Mouse (Mus musculus): ENCODE results near the gene Gm853. TPM values are rescaled to one million over a fixed set of nuclear protein-coding genes. Genes with fewer than 3 reads are reported as not detected.

Gene Gm853
- polyA plus RNA-seq (2015; fragmentation: Nextera tagmentation; extraction: Ambion mirVana), result 1.2 and 2.6 TPM in 2 replicates

- H3K4me3 ChIP-seq (ENCODE audit: low read length), result no peak within 1 kb of the TSS
- H3K36me3 ChIP-seq (ENCODE audit: insufficient read depth, low read length), result no peaks in the 10 kb centered on the region
- ATAC-seq (ENCODE audit: low FRiP score, low TSS enrichment), result no peak
- 65% methylated on average over 4 of the region's 4 CpGs for whole genome bisulfite sequencing
- no peak within 1 kb of the TSS for H3K9ac ChIP-seq (replicated peaks; ENCODE audit: low read length)
- no peak within 1 kb of the TSS for H3K27ac ChIP-seq (ENCODE audit: low read length)
- no peaks in the 10 kb centered on the region for H3K4me1 ChIP-seq (ENCODE audit: insufficient read depth, low read length)
- H3K9me3 ChIP-seq (ENCODE audit: low read length), result no peaks in the 10 kb centered on the region
- H3K27me3 ChIP-seq (ENCODE audit: insufficient read depth, low read length), result no peaks in the 10 kb centered on the region
- no peak within 1 kb of the TSS for H3K4me2 ChIP-seq (replicated peaks; ENCODE audit: low read depth, low read length)
These were observed at the start of gene Gm853 for GRCm38 (mm10) chr4:130222179-130222578. Gene Gm853 (minus strand): TSS chr4:130222401.

- Histone ChIP-seq H3K9ac (replicated peaks; ENCODE audit: low read length) (no peak overlapping the region), H3K27me3 (ENCODE audit: insufficient read depth, low read length) (peaks cover 26% of the 10 kb centered on the region), H3K4me2 (replicated peaks; ENCODE audit: low read depth, low read length) (no peak overlapping the region), H3K4me3 (ENCODE audit: low read length) (no peak overlapping the region), H3K27ac (ENCODE audit: low read length) (no peak overlapping the region), H3K36me3 (ENCODE audit: insufficient read depth, low read length) (no peaks in the 10 kb centered on the region), H3K9me3 (ENCODE audit: low read length) (no peaks in the 10 kb centered on the region), H3K4me1 (ENCODE audit: insufficient read depth, low read length) (peaks cover 20% of the 10 kb centered on the region; the same call in 1 of the 2 replicates)
- WGBS, result 88% methylated on average over 6 of the region's 6 CpGs
- no peak for ATAC-seq (ENCODE audit: low FRiP score, low TSS enrichment)
These were observed 48.6 kb upstream of the Gm853 start for GRCm38 (mm10) chr4:130270611-130271347.

- H3K9me3 ChIP-seq (ENCODE audit: low read length), result no peaks in the 10 kb centered on the region
- H3K4me1 ChIP-seq (ENCODE audit: insufficient read depth, low read length), result peaks cover 22% of the 10 kb centered on the region; the same call in 1 of the 2 replicates
- no peak overlapping the region for H3K4me3 ChIP-seq (ENCODE audit: low read length)
- no peak overlapping the region for H3K4me2 ChIP-seq (replicated peaks; ENCODE audit: low read depth, low read length)
- no peak overlapping the region for H3K27ac ChIP-seq (ENCODE audit: low read length)
- WGBS, result 78% methylated on average over 8 of the region's 8 CpGs
- H3K27me3 ChIP-seq (ENCODE audit: insufficient read depth, low read length), result peaks cover 19% of the 10 kb centered on the region; the same call in 1 of the 2 replicates
- no peak overlapping the region for H3K9ac ChIP-seq (replicated peaks; ENCODE audit: low read length)
- no peak for ATAC-seq (ENCODE audit: low FRiP score, low TSS enrichment)
- H3K36me3 ChIP-seq (ENCODE audit: insufficient read depth, low read length), result no peaks in the 10 kb centered on the region
These were observed 47.9 kb upstream of the Gm853 start for GRCm38 (mm10) chr4:130270089-130270488.

- H3K4me2 ChIP-seq (replicated peaks; ENCODE audit: low read depth, low read length), result no peak overlapping the region
- peaks cover 22% of the 10 kb centered on the region for H3K4me1 ChIP-seq (ENCODE audit: insufficient read depth, low read length)
- no peaks in the 10 kb centered on the region for H3K9me3 ChIP-seq (ENCODE audit: low read length)
- 84% methylated on average over 10 of the region's 10 CpGs for WGBS
- no peak for ATAC-seq (ENCODE audit: low FRiP score, low TSS enrichment)
- H3K27me3 ChIP-seq (ENCODE audit: insufficient read depth, low read length), result peaks cover 9% of the 10 kb centered on the region; the same call in 1 of the 2 replicates
- no peaks in the 10 kb centered on the region for H3K36me3 ChIP-seq (ENCODE audit: insufficient read depth, low read length)
- H3K4me3 ChIP-seq (ENCODE audit: low read length), result no peak overlapping the region
- H3K9ac ChIP-seq (replicated peaks; ENCODE audit: low read length), result no peak overlapping the region
- H3K27ac ChIP-seq (ENCODE audit: low read length), result no peak overlapping the region
These were observed 46.5 kb upstream of the Gm853 start for GRCm38 (mm10) chr4:130268736-130269135.

- 0 out of 2 replicates have a peak, but pooled peaks cover 5% of the 10 kb centered on the region for H3K36me3 ChIP-seq (ENCODE audit: insufficient read depth, low read length)
- 0 out of 2 replicates have a peak, but pooled peaks cover 3% of the 10 kb centered on the region for H3K9me3 ChIP-seq (ENCODE audit: low read length)
- no peak overlapping the region for H3K4me3 ChIP-seq (ENCODE audit: low read length)
- WGBS, result 72% methylated on average over 7 of the region's 7 CpGs
- ATAC-seq (ENCODE audit: low FRiP score, low TSS enrichment), result no peak
- no peak overlapping the region for H3K9ac ChIP-seq (replicated peaks; ENCODE audit: low read length)
- no peak overlapping the region for H3K4me2 ChIP-seq (replicated peaks; ENCODE audit: low read depth, low read length)
- peaks cover 4% of the 10 kb centered on the region; the same call in 1 of the 2 replicates for H3K27me3 ChIP-seq (ENCODE audit: insufficient read depth, low read length)
- peaks cover 18% of the 10 kb centered on the region for H3K4me1 ChIP-seq (ENCODE audit: insufficient read depth, low read length)
- peak overlapping the region; percentile 13; the same call in 1 of the 2 replicates for H3K27ac ChIP-seq (ENCODE audit: low read length)
These were observed 44.9 kb upstream of the Gm853 start for GRCm38 (mm10) chr4:130267069-130267468.

- Histone ChIP-seq H3K9me3 (ENCODE audit: low read length) (0 out of 2 replicates have a peak, but pooled peaks cover 3% of the 10 kb centered on the region), H3K4me3 (ENCODE audit: low read length) (no peak overlapping the region), H3K27ac (ENCODE audit: low read length) (no peak overlapping the region), H3K9ac (replicated peaks; ENCODE audit: low read length) (no peak overlapping the region), H3K4me2 (replicated peaks; ENCODE audit: low read depth, low read length) (no peak overlapping the region), H3K36me3 (ENCODE audit: insufficient read depth, low read length) (0 out of 2 replicates have a peak, but pooled peaks cover 5% of the 10 kb centered on the region), H3K27me3 (ENCODE audit: insufficient read depth, low read length) (peaks cover under 1% of the 10 kb centered on the region; the same call in 1 of the 2 replicates), H3K4me1 (ENCODE audit: insufficient read depth, low read length) (peaks cover 18% of the 10 kb centered on the region)
- ATAC-seq (ENCODE audit: low FRiP score, low TSS enrichment), result no peak
- 39% methylated on average over 9 of the region's 9 CpGs for WGBS
These were observed 44.4 kb upstream of the Gm853 start for GRCm38 (mm10) chr4:130266601-130267000.

GRCm38 (mm10) chr4:130264698-130265349 lies 42.6 kb upstream of the Gm853 start:
- no peak overlapping the region for H3K4me3 ChIP-seq (ENCODE audit: low read length)
- H3K27me3 ChIP-seq (ENCODE audit: insufficient read depth, low read length), result no peaks in the 10 kb centered on the region
- H3K4me2 ChIP-seq (replicated peaks; ENCODE audit: low read depth, low read length), result peak overlapping the region; percentile 40
- 0 out of 2 replicates have a peak, but pooled peaks cover 3% of the 10 kb centered on the region for H3K9me3 ChIP-seq (ENCODE audit: low read length)
- peaks cover 18% of the 10 kb centered on the region for H3K4me1 ChIP-seq (ENCODE audit: insufficient read depth, low read length)
- no peak overlapping the region for H3K27ac ChIP-seq (ENCODE audit: low read length)
- H3K9ac ChIP-seq (replicated peaks; ENCODE audit: low read length), result peak overlapping the region; percentile 24; the same call in 1 of the 2 replicates
- peak; percentile 57 for ATAC-seq (ENCODE audit: low FRiP score, low TSS enrichment)
- 25% methylated on average over 24 of the region's 24 CpGs for WGBS
- 0 out of 2 replicates have a peak, but pooled peaks cover 5% of the 10 kb centered on the region for H3K36me3 ChIP-seq (ENCODE audit: insufficient read depth, low read length)

- Histone ChIP-seq H3K9ac (replicated peaks; ENCODE audit: low read length) (peak overlapping the region; percentile 24; the same call in 1 of the 2 replicates), H3K27me3 (ENCODE audit: insufficient read depth, low read length) (no peaks in the 10 kb centered on the region), H3K36me3 (ENCODE audit: insufficient read depth, low read length) (0 out of 2 replicates have a peak, but pooled peaks cover 5% of the 10 kb centered on the region), H3K4me1 (ENCODE audit: insufficient read depth, low read length) (peaks cover 18% of the 10 kb centered on the region), H3K4me2 (replicated peaks; ENCODE audit: low read depth, low read length) (peak overlapping the region; percentile 40), H3K27ac (ENCODE audit: low read length) (no peak overlapping the region), H3K4me3 (ENCODE audit: low read length) (no peak overlapping the region), H3K9me3 (ENCODE audit: low read length) (0 out of 2 replicates have a peak, but pooled peaks cover 3% of the 10 kb centered on the region)
- 11% methylated on average over 11 of the region's 11 CpGs for WGBS
- peak; percentile 55 for ATAC-seq (ENCODE audit: low FRiP score, low TSS enrichment)
These were observed 41.9 kb upstream of the Gm853 start for GRCm38 (mm10) chr4:130264131-130264530.

GRCm38 (mm10) chr4:130260406-130260805 lies 38.2 kb upstream of the Gm853 start:
- Histone ChIP-seq H3K9me3 (ENCODE audit: low read length) (0 out of 2 replicates have a peak, but pooled peaks cover 3% of the 10 kb centered on the region), H3K9ac (replicated peaks; ENCODE audit: low read length) (no peak overlapping the region), H3K27me3 (ENCODE audit: insufficient read depth, low read length) (no peaks in the 10 kb centered on the region), H3K27ac (ENCODE audit: low read length) (no peak overlapping the region), H3K36me3 (ENCODE audit: insufficient read depth, low read length) (0 out of 2 replicates have a peak, but pooled peaks cover 5% of the 10 kb centered on the region), H3K4me1 (ENCODE audit: insufficient read depth, low read length) (peaks cover 15% of the 10 kb centered on the region), H3K4me3 (ENCODE audit: low read length) (no peak overlapping the region), H3K4me2 (replicated peaks; ENCODE audit: low read depth, low read length) (no peak overlapping the region)
- ATAC-seq (ENCODE audit: low FRiP score, low TSS enrichment), result no peak
- 37% methylated on average over 5 of the region's 5 CpGs for WGBS

Measured in kidney, embryonic 16.5 days (tissue).